Mouse (Mus musculus): ENCODE data around the gene Gm3173. TPM values are rescaled to one million over a fixed set of nuclear protein-coding genes. Genes with fewer than 3 reads are reported as not detected.

The Gm3173 gene
- not detected for polyA plus RNA-seq (2012; fragmentation: generic; extraction: Trizol)

GRCm38 (mm10) chr14:4430692-4431091, at the start of gene Gm3173:
Gm3173 (plus strand) TSS chr14:4430992.

DNA sequence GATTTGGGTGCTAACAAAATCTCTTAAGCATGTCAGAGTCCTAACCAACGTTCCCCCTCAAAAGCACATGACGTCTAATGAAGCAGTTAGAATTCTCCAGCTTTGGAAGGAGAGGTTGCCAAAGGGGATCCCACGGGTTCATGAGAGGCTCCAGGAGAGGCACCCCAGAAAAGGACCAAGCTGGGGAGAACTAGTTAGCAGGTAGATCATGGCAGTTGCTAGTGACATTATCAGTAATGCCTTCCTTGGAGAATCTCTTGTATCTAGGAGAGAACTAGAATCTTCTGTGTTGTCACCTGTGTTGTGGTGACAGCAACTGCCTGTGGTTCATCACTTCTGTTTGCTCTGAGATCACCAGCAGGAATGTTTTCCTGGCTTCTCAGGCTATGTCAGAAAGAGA, 33.6 kb upstream of the Gm3173 start, which contains the start of gene Gm3159:
Gene Gm3159, plus strand, starts transcription at position 301 of the 400 bp plus-strand sequence.

GRCm38 (mm10) chr14:4414965-4415835, 15.6 kb upstream of the Gm3173 start, which contains the start of gene Gm3164:
Gm3164 (plus strand) TSS chr14:4415448.

GRCm38 (mm10) chr14:4481445-4481844, 50.7 kb downstream of the Gm3173 start, which contains the start of gene Gm3182:
Gm3182 (plus strand) TSS chr14:4481745.

DNA sequence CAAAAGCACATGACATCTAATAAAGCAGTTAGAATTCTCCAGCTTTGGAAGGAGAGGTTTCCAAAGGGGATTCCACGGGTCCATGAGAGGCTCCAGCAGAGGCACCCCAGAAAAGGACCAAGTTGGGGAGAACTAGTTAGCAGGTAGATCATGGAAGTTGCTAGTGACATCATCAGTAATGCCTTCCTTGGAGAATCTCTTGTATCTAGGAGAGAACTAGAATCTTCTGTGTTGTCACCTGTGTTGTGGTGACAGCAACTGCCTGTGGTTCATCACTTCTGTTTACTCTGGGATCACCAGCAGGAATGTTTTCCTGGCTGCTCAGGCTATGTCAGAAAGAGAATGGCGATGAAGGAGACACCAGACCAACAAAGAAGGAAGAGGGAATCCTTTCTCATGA, 124.3 kb downstream of the Gm3173 start, which contains the start of gene Gm3047:
Gene Gm3047, plus strand, starts transcription at position 301 of the 400 bp plus-strand sequence.

Other genes with a start within 250 kb of the Gm3173 start
- gene Gm2974, start 248.4 kb upstream of the Gm3173 start, polyA plus RNA-seq (2012; fragmentation: generic; extraction: Trizol), result not detected
- gene Gm3138, start 181.4 kb upstream of the Gm3173 start, polyA plus RNA-seq (2012; fragmentation: generic; extraction: Trizol), result not detected
- not detected for gene Gm3149, start 113.7 kb upstream of the Gm3173 start, polyA plus RNA-seq (2012; fragmentation: generic; extraction: Trizol)
- gene 2610042L04Rik, start 96.2 kb upstream of the Gm3173 start, polyA plus RNA-seq (2012; fragmentation: generic; extraction: Trizol), result not detected
- not detected for gene Gm3159, start 33.5 kb upstream of the Gm3173 start, polyA plus RNA-seq (2012; fragmentation: generic; extraction: Trizol)
- not detected for gene Gm3164, start 15.5 kb upstream of the Gm3173 start, polyA plus RNA-seq (2012; fragmentation: generic; extraction: Trizol)
- gene Gm3182, start 50.8 kb downstream of the Gm3173 start, polyA plus RNA-seq (2012; fragmentation: generic; extraction: Trizol), result not detected
- gene Gm3047, start 124.4 kb downstream of the Gm3173 start, polyA plus RNA-seq (2012; fragmentation: generic; extraction: Trizol), result not detected
- gene Gm8159, start 201.4 kb downstream of the Gm3173 start, polyA plus RNA-seq (2012; fragmentation: generic; extraction: Trizol), result not detected
- gene Gm3239, start 233.2 kb downstream of the Gm3173 start, polyA plus RNA-seq (2012; fragmentation: generic; extraction: Trizol), result not detected

All from C3H10T1/2 (cell line).